Mouse (Mus musculus) lung, adult 2 months (tissue): ENCODE measurements at regions not wholly inside any gene's neighbourhood (a gene's known extent, or its start where the extent isn't known, plus 50 kb on each side); places are given as distances from the start of the nearest gene placed in this dataset.

Experiments
- DNase-seq: peaks from one replicate; pipeline ENCODE4 v3.0.0; 2022
- H3K4me1 ChIP-seq: fragments of 200-500 bp; 2 replicates; pipeline ENCODE4 v1.6.1; 2011; ENCODE audit warnings: low read length; ENCODE audit not compliant: control insufficient read depth, insufficient read depth
- H3K4me3 ChIP-seq: fragments of 200-500 bp; replicated peaks from 2 replicates; pipeline ENCODE3; 2011; ENCODE audit warnings: low read depth, mild to moderate bottlenecking, control low read depth, low read length; ENCODE audit errors: extremely low read depth
- CTCF ChIP-seq: fragments of 200-500 bp; IDR thresholded peaks from 2 replicates; pipeline ENCODE4 v1.5.1; 2011; ENCODE audit warnings: mild to moderate bottlenecking, low read length, control low read depth; ENCODE audit not compliant: insufficient read depth
- POLR2A ChIP-seq: fragments of 200-500 bp; IDR thresholded peaks from 2 replicates; pipeline ENCODE4 v1.6.1; 2011; ENCODE audit warnings: low read depth, mild to moderate bottlenecking, control low read depth, low read length, borderline replicate concordance; ENCODE audit errors: extremely low read depth
- WGBS: fragments of 180-500 bp; shearing (Covaris S2); methylation state at CpG from one replicate; pipeline ENCODE4 v1.1.7; 2018; 5-methylcytosine and 5-hydroxymethylcytosine counted together

DNA sequence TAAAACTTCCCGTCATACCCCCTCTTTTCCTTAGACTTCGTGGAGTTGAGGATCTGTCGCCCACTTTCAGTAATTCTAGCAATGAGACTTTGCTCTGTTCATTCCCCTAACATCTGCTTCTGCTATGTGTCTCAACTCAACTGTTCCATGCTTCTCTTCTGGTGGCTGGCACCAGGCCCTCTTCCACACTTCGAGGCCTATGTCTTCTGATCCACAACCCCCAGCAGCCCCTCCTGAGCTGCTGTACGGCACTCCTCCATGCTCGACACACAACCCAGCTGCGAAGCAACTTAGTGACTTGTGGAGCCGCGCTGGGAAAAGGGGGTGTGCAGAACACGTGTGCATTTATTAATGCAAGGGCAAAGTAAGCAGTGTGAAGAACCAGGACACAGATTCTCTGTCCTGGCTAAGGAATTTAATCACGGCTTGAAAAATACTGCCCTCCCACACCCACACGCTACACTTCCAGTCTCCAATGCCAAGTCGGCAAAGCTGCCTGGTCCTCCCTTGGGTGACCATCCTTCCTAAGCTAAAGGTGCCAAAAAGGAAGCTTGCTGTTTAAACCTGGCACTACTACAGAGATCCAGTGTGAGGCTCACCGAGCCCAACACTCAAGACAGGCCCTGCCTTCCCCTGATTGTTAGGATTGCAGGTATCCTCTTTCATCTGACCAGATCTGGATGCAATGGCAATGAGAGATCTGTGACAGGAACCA, 220.8 kb upstream of the Cdh5 start:
- DNase-seq = peak; percentile 12
- Histone ChIP-seq H3K4me1 (peaks cover 2% of the 10 kb centered on the region; the same call in 1 of the 2 replicates), H3K4me3 (no peak overlapping the region)
- TF ChIP-seq POLR2A (no peak), CTCF (no peak)
- 65% methylated on average over 14 of the region's 14 CpGs for WGBS

- TF ChIP-seq POLR2A (no peak), CTCF (no peak)
- no peak for DNase-seq
- Histone ChIP-seq H3K4me1 (peaks cover 2% of the 10 kb centered on the region; the same call in 1 of the 2 replicates), H3K4me3 (no peak overlapping the region)
- 33% methylated on average over 3 of the region's 3 CpGs for WGBS
Measured at GRCm38 (mm10) chr8:103881146-103881486, 220.3 kb upstream of the Cdh5 start.

GRCm38 (mm10) chr8:103884873-103885780, 216.3 kb upstream of the Cdh5 start:
- Histone ChIP-seq H3K4me3 (no peak overlapping the region), H3K4me1 (peaks cover 2% of the 10 kb centered on the region; the same call in 1 of the 2 replicates)
- TF ChIP-seq CTCF = no peak
- no peak for TF ChIP-seq POLR2A
- 87% methylated on average over 12 of the region's 12 CpGs for WGBS
- DNase-seq = no peak

- no peaks in the 10 kb centered on the region for H3K4me1 ChIP-seq
- H3K4me3 ChIP-seq = no peak overlapping the region
- DNase-seq = no peak
- no peak for TF ChIP-seq POLR2A
- no peak for TF ChIP-seq CTCF
- 82% methylated on average over 6 of the region's 6 CpGs for WGBS
Measured at GRCm38 (mm10) chr8:103894589-103894988, 206.8 kb upstream of the Cdh5 start.

- TF ChIP-seq POLR2A = no peak
- TF ChIP-seq CTCF = no peak
- H3K4me3 ChIP-seq = no peak overlapping the region
- DNase-seq = no peak
- H3K4me1 ChIP-seq = no peaks in the 10 kb centered on the region
- 72% methylated on average over 6 of the region's 6 CpGs for WGBS
Measured at GRCm38 (mm10) chr8:103895132-103895531, 206.3 kb upstream of the Cdh5 start.

GRCm38 (mm10) chr8:103897463-103897862, 204.0 kb upstream of the Cdh5 start:
- WGBS = 79% methylated on average over 7 of the region's 7 CpGs
- no peak for TF ChIP-seq CTCF
- no peak for TF ChIP-seq POLR2A
- no peak for DNase-seq
- Histone ChIP-seq H3K4me3 (no peak overlapping the region), H3K4me1 (no peaks in the 10 kb centered on the region)

- no peaks in the 10 kb centered on the region for H3K4me1 ChIP-seq
- no peak for DNase-seq
- TF ChIP-seq CTCF = no peak
- no peak for TF ChIP-seq POLR2A
- no peak overlapping the region for H3K4me3 ChIP-seq
- WGBS = 68% methylated on average over 1 of the region's 1 CpGs
Measured at GRCm38 (mm10) chr8:103902516-103902915, 198.9 kb upstream of the Cdh5 start.

DNA sequence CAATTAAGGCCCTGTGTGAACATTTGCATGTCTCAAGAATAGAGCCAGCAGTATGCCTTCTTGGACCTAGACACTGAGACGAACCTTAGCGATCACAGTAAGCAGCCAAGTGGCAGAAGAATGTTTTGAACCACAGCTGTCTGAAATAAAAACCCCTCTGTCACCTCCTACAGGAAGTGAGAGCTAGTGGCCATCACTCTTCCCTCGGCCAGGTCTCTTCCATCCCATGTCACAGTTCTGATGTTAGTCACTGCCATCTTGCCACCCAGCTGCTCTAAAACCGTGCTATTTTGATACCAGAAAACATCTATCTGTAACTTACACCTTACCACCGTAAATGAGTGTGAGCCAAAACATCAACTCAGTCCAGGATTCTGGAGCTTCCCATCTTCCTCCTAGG, 197.8 kb upstream of the Cdh5 start:
- Histone ChIP-seq H3K4me3 (no peak overlapping the region), H3K4me1 (no peaks in the 10 kb centered on the region)
- no peak for DNase-seq
- WGBS = 69% methylated on average over 5 of the region's 5 CpGs
- TF ChIP-seq CTCF = no peak
- no peak for TF ChIP-seq POLR2A

DNA sequence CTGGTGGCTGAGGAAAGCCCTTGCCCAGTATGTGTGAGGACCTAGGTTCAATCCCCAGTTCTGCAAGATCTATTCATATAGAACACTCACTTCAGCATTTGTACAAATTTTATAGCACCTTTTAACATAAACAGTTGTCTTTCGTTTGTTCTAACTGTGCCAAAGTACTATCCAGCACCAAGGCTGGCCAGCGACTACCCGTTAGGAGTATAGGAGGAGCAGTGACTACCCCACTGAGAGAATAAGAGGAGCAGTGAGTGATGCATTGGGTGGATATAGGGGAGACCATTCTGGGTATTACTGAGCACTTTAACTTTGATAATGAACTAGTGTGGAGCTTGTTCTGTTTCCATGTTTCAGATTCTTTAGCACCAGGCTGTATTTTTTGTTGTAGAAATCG, 193.8 kb upstream of the Cdh5 start:
- Histone ChIP-seq H3K4me1 (no peaks in the 10 kb centered on the region), H3K4me3 (no peak overlapping the region)
- no peak for TF ChIP-seq POLR2A
- TF ChIP-seq CTCF = no peak
- DNase-seq = no peak
- WGBS = 54% methylated on average over 4 of the region's 4 CpGs
